Mouse (Mus musculus) stomach, postnatal 0 days (tissue): ENCODE data around the gene Map3k20. TPM values are rescaled to one million over a fixed set of nuclear protein-coding genes. Genes with fewer than 3 reads are reported as not detected.

ENCODE experiments used
- ATAC-seq: fragments of 200-750 bp; cut with Nextera tagmentation; 2 replicates; pipeline ENCODE4 v1.8.0; 2017; ENCODE audit not compliant: low FRiP score, low TSS enrichment
- DNase-seq: peaks from one replicate; pipeline ENCODE4 v3.0.0-alpha.2; 2016; ENCODE audit warnings: low spot score
- H3K27ac ChIP-seq: fragments of 300-500 bp; sonication (generic); replicated peaks from 2 replicates; pipeline ENCODE4 v1.5.1; 2014; ENCODE audit warnings: mild to moderate bottlenecking, control low read depth
- H3K27me3 ChIP-seq: fragments of 300-500 bp; sonication (generic); 2 replicates; pipeline ENCODE4 v1.6.1; 2014; ENCODE audit warnings: low read length; ENCODE audit not compliant: control insufficient read depth, insufficient read depth
- H3K36me3 ChIP-seq: fragments of 300-500 bp; sonication (generic); 2 replicates; pipeline ENCODE4 v1.6.1; 2014; ENCODE audit warnings: low read length, mixed read lengths; ENCODE audit not compliant: control insufficient read depth, insufficient read depth
- H3K4me1 ChIP-seq: fragments of 300-500 bp; sonication (generic); replicated peaks from 2 replicates; pipeline ENCODE4 v1.6.1; 2014; ENCODE audit warnings: antibody characterized with exemption; ENCODE audit not compliant: control insufficient read depth, insufficient read depth
- H3K4me2 ChIP-seq: fragments of 300-500 bp; sonication (generic); replicated peaks from 2 replicates; pipeline ENCODE4 v1.6.1; 2014; ENCODE audit warnings: low read depth, mild to moderate bottlenecking, control low read depth, moderate library complexity
- H3K4me3 ChIP-seq: fragments of 300-500 bp; sonication (generic); 2 replicates; pipeline ENCODE4 v1.5.1; 2014; ENCODE audit warnings: low read depth, low read length, control low read depth
- H3K9ac ChIP-seq: fragments of 300-500 bp; sonication (generic); 2 replicates; pipeline ENCODE4 v1.6.1; 2014; ENCODE audit warnings: mild to moderate bottlenecking, low read length, control low read depth, mixed read lengths
- H3K9me3 ChIP-seq: fragments of 300-500 bp; sonication (generic); 2 replicates; pipeline ENCODE4 v1.6.1; 2016; ENCODE audit warnings: low read length; ENCODE audit not compliant: control insufficient read depth
- CTCF ChIP-seq: IDR thresholded peaks from 2 replicates; pipeline ENCODE4 v1.5.1; 2016; ENCODE audit warnings: antibody characterized with exemption, low read depth, mild to moderate bottlenecking, moderate library complexity
- EP300 ChIP-seq: optimal IDR thresholded peaks from 2 replicates; pipeline ENCODE3; 2016; ENCODE audit warnings: antibody characterized with exemption
- WGBS: fragments of 180-500 bp; shearing (Covaris S2); extraction: QIAGEN DNeasy Blood & Tissue Kit; methylation state at CpG from one replicate; pipeline ENCODE4 v1.1.7; 2014; 5-methylcytosine and 5-hydroxymethylcytosine counted together
- polyA plus RNA-seq: library from polyadenylated mRNA; unstranded; fragments of >200 nt; fragmentation: Nextera tagmentation; extraction: Ambion mirVana; gene quantifications from 2 replicates; pipeline ENCODE4 v1.2.1, GENCODE M21; 2015

The Map3k20 gene
- polyA plus RNA-seq, 1 experiment from 2014 or later: 17.0 TPM

DNA sequence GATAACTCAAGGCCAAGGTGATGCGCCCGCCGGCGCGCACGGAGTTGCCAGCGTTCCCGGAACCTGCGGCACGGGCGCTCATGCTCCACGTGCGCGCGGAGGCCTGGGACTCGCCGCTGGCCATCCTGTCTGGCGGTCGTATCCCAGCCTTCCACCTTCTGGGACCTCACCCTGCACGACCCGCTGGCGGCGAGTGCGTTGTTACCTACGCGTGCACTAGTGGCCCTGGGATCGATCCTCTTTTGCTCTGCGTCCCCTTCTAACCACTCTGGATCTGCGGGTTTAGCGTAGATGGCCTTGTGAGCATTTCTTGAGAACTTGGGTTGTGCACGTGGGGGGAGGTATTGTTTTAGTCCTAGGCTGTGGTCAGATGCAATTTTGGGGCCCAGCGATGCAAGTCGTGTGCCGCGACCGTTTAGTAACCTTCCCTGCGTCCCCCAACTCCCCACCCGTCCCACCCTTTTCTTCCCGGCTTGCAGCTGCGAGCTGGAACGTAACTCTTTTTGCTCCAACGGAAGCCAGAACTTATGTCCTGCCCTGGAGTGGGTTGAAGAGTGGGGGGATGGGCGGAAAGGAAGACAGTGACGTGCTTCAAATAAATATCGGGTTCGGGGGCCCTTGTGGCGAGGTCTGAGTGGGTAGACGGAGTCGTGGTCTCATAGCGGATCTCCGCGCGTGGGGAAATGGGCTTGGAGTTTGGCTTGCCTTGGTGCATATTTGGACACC, 191.2 kb downstream of the Map3k20 start:
- peak overlapping the region; percentile 80 for H3K4me2 ChIP-seq
- ATAC-seq (peak; percentile 71), DNase-seq (peak; percentile 58)

DNA sequence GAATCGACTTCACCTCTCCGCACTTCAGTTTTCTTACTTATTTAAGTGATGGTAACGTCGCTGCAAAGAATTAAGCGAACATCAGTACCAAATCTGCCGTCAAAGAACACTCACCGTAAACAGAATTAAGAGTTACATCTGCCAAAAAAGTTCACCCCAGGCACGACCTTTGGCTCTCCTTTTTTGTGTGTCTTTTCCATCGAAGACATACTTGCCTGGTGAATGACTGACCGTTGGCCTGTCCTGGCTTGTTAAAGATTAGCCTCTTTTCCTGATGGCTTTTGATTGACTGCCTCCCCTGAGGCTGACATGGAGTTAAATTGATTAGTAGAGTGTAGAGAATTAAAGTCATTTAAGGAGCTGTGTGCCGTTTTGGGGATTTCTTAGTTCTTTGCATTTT, 191.8 kb downstream of the Map3k20 start:
- TF ChIP-seq EP300 (no peak), CTCF (no peak)
- Histone ChIP-seq H3K4me2 (peak overlapping the region; percentile 80), H3K36me3 (peaks cover 6% of the 10 kb centered on the region; the same call in 1 of the 2 replicates), H3K9me3 (no peaks in the 10 kb centered on the region), H3K27me3 (no peaks in the 10 kb centered on the region), H3K4me3 (peak overlapping the region; percentile 76), H3K27ac (peak overlapping the region; percentile 90; the same call in 1 of the 2 replicates), H3K4me1 (no peaks in the 10 kb centered on the region; the same call in 1 of the 2 replicates), H3K9ac (peak overlapping the region; percentile 80)
- WGBS: 2% methylated on average over 11 of the region's 11 CpGs
- DNase-seq (no peak), ATAC-seq (no peak)

More for the DNA sequence above, 191.2 kb downstream of the Map3k20 start:
- H3K27me3 ChIP-seq: no peaks in the 10 kb centered on the region
- no peaks in the 10 kb centered on the region; the same call in 1 of the 2 replicates for H3K4me1 ChIP-seq
- H3K4me3 ChIP-seq: peak overlapping the region; percentile 76
- H3K9me3 ChIP-seq: no peaks in the 10 kb centered on the region
- H3K9ac ChIP-seq: peak overlapping the region; percentile 80
- peaks cover 3% of the 10 kb centered on the region; the same call in 1 of the 2 replicates for H3K36me3 ChIP-seq
- TF ChIP-seq EP300: no peak
- under 1% methylated on average over 53 of the region's 53 CpGs for WGBS
- peak overlapping the region; percentile 90 for H3K27ac ChIP-seq

DNA sequence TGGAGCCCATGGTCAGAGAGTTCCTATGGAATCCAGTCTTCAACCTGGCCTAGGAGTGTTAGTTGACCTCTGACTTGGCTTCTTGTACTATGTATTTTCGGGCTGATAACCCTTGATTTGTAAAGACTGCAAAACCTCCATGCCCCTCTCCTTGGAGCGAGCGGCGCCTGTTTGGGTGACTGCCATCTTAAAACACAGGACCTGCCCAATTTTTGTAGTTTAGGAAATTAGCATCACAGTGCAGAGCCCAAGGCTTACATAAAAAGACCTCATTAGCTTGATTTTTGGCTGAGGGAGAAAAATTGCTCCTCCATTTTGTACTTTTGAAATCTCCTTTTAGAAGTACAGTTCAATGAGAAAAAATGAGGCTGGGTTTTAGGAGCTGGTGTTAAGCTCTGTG, 192.7 kb downstream of the Map3k20 start:
- peak overlapping the region; percentile 43; the same call in 1 of the 2 replicates for H3K9ac ChIP-seq
- H3K27ac ChIP-seq: no peak overlapping the region
- peak overlapping the region; percentile 76; the same call in 1 of the 2 replicates for H3K4me3 ChIP-seq
- peak overlapping the region; percentile 80; the same call in 1 of the 2 replicates for H3K4me2 ChIP-seq
- no peaks in the 10 kb centered on the region; the same call in 1 of the 2 replicates for H3K4me1 ChIP-seq
- peaks cover 7% of the 10 kb centered on the region; the same call in 1 of the 2 replicates for H3K36me3 ChIP-seq
- ATAC-seq (no peak), DNase-seq (no peak)
- no peaks in the 10 kb centered on the region for H3K9me3 ChIP-seq
- H3K27me3 ChIP-seq: no peaks in the 10 kb centered on the region
- 73% methylated on average over 4 of the region's 4 CpGs for WGBS
- TF ChIP-seq EP300 (no peak), CTCF (no peak)

DNA sequence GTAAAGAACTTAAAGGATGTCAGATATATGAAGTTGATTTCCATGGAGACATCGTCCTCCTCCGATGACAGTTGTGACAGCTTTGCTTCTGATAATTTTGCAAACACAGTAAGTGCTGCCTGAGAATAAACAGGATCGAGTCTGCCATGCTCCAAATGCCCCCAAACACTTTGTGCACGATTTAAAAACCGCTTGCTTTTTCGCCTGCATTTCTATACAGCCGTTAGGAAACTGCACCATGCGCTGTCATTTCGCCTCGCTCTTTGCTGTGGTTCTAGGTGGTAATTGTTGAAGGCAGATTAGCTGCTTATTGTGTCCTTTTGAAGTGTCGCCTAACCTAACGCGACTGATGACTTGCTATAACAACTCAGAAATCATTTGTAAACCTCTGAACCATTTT, 193.5 kb downstream of the Map3k20 start:
- no peak overlapping the region for H3K9ac ChIP-seq

DNA sequence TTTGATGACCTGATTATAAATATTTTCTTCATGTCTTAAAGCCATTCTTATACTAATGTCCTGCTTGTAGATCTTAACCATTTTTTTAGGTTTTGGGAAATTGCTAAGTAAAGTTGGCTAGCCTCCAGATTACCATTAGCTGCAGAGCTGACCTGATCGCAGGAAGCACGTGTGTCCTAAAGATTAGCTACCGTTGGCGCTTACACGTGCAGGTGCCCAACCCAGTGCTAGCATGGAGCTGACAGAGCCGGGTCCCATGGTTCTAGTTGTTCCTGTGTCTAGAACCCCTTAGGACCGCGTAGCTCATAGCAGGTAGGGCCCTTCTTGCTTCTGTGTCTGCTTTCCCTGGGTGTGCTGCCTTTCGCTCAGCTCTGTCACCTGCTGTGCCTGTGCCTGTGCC, 194.4 kb downstream of the Map3k20 start:
- no peaks in the 10 kb centered on the region for H3K27me3 ChIP-seq
- no peaks in the 10 kb centered on the region for H3K9me3 ChIP-seq
- H3K4me3 ChIP-seq: no peak overlapping the region
- no peak overlapping the region for H3K4me2 ChIP-seq
- H3K27ac ChIP-seq: no peak overlapping the region
- H3K9ac ChIP-seq: no peak overlapping the region
- TF ChIP-seq CTCF: no peak
- TF ChIP-seq EP300: no peak
- no peaks in the 10 kb centered on the region; the same call in 1 of the 2 replicates for H3K4me1 ChIP-seq
- peaks cover 18% of the 10 kb centered on the region for H3K36me3 ChIP-seq
- 84% methylated on average over 9 of the region's 9 CpGs for WGBS
- DNase-seq (no peak), ATAC-seq (no peak)

More for the DNA sequence above, 193.5 kb downstream of the Map3k20 start:
- no peak for ATAC-seq
- Histone ChIP-seq H3K4me1 (no peaks in the 10 kb centered on the region; the same call in 1 of the 2 replicates), H3K27ac (no peak overlapping the region), H3K27me3 (no peaks in the 10 kb centered on the region), H3K4me2 (no peak overlapping the region), H3K4me3 (no peak overlapping the region), H3K36me3 (peaks cover 13% of the 10 kb centered on the region), H3K9me3 (no peaks in the 10 kb centered on the region)
- TF ChIP-seq CTCF (no peak), EP300 (no peak)
- WGBS: 63% methylated on average over 13 of the region's 13 CpGs
- DNase-seq: no peak

DNA sequence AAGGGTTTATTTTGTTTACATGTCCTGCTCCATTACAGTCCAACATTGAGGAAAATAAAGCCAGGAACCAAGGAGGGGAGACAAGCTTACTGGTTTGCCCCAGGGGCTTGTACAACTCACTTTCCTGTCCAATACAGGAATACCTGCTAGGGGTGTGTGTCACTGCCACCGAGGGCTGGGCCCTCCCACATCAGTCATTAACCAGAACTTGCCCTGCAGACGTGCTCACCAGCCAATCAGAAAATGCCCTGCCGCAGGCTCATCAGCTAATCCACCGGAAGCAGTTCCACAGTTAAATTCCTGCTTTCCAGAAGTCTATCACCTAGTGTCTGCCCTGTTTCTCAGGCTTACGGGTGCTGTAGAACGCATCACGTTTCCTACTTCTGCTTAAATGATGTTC, 206.2 kb downstream of the Map3k20 start:
- Histone ChIP-seq H3K9ac (no peak overlapping the region), H3K4me2 (no peak overlapping the region), H3K4me1 (0 out of 2 replicates have a peak, but pooled peaks cover 5% of the 10 kb centered on the region), H3K36me3 (no peaks in the 10 kb centered on the region; the same call in 1 of the 2 replicates), H3K9me3 (no peaks in the 10 kb centered on the region), H3K27ac (no peak overlapping the region), H3K27me3 (no peaks in the 10 kb centered on the region), H3K4me3 (no peak overlapping the region)
- ATAC-seq: no peak
- WGBS: 44% methylated on average over 7 of the region's 7 CpGs
- no peak for TF ChIP-seq CTCF
- TF ChIP-seq EP300: no peak
- no peak for DNase-seq

Other genes with a start within 250 kb of the Map3k20 start
- 40.3 and 42.7 TPM in 2 replicates for gene Cdca7, start 190.5 kb downstream of the Map3k20 start, polyA plus RNA-seq